Mouse (Mus musculus) cortical plate, adult 2 months (tissue): ENCODE results near the gene Rnaseh2b. TPM values are rescaled to one million over a fixed set of nuclear protein-coding genes. Genes with fewer than 3 reads are reported as not detected.

ENCODE experiments used
- H3K27ac ChIP-seq: fragments of 200-500 bp; 2 replicates; pipeline ENCODE4 v1.5.1; 2012; ENCODE audit warnings: low read length, control low read depth, inconsistent platforms; ENCODE audit not compliant: insufficient read depth
- H3K4me1 ChIP-seq: fragments of 200-500 bp; 2 replicates; pipeline ENCODE4 v1.6.1; 2011; ENCODE audit warnings: low read length; ENCODE audit not compliant: control insufficient read depth, insufficient read depth
- H3K4me3 ChIP-seq: fragments of 200-500 bp; 2 replicates; pipeline ENCODE4 v1.5.1; 2011; ENCODE audit warnings: mild to moderate bottlenecking, low read length, control low read depth; ENCODE audit not compliant: insufficient read depth
- CTCF ChIP-seq: fragments of 200-500 bp; IDR thresholded peaks from 2 replicates; pipeline ENCODE4 v1.5.1; 2011; ENCODE audit warnings: mild to moderate bottlenecking, control low read depth, low read length; ENCODE audit not compliant: insufficient read depth; ENCODE audit errors: extremely low read depth
- POLR2A ChIP-seq: fragments of 200-500 bp; IDR thresholded peaks from 2 replicates; pipeline ENCODE4 v1.6.1; 2011; ENCODE audit warnings: mild to moderate bottlenecking, low read length, control low read depth; ENCODE audit not compliant: insufficient read depth; ENCODE audit errors: extremely low read depth
- polyA plus RNA-seq: library from polyadenylated mRNA; depleted of rRNA; stranded (reverse); fragments of >200 nt; gene quantifications from 2 replicates; pipeline ENCODE4 v1.2.3, GENCODE M21; 2012; rRNA removed

Gene Rnaseh2b
- polyA plus RNA-seq, 1 experiment: 11.5 TPM

DNA sequence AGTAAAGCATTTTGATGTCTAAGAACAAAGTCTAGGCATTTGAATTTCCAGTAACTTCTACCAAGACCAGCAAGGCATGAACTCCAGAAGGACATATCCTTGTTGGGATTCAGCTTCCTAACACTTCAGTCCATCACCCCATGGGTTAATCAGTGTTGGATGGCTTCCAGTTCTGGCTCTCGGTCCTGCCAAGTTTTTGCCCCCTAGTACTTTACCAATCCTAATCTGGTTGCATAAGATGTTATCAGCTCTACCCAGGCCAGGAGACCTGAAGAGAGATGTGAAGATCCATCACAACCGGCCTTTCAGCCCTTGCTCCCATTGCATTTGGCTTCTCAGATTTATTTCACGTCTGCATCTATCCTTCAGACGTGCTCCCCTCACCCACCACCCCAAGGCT lies 129.9 kb downstream of the Rnaseh2b start:
- no peak for TF ChIP-seq CTCF
- TF ChIP-seq POLR2A: no peak
- Histone ChIP-seq H3K4me1 (peaks cover 2% of the 10 kb centered on the region; the same call in 1 of the 2 replicates), H3K27ac (no peak overlapping the region), H3K4me3 (no peak overlapping the region)

Other genes starting within 250 kb of the Rnaseh2b start
- gene Dleu7, start 458 bp downstream of the Rnaseh2b start, polyA plus RNA-seq: 9.0 and 9.2 TPM in 2 replicates
- gene Gucy1b2, start 163.7 kb downstream of the Rnaseh2b start, polyA plus RNA-seq: 0.21 and 0.30 TPM in 2 replicates